Mouse (Mus musculus) ovary, postnatal 10 days (tissue): ENCODE results near the gene Dock1.
A peak's percentile ranks its signal among the peaks of the same experiment; 100 is the strongest.

Experiments
- DNase-seq: peaks from one replicate; pipeline ENCODE4 v3.0.0; 2022; ENCODE audit warnings: low spot score

The Dock1 gene

DNA sequence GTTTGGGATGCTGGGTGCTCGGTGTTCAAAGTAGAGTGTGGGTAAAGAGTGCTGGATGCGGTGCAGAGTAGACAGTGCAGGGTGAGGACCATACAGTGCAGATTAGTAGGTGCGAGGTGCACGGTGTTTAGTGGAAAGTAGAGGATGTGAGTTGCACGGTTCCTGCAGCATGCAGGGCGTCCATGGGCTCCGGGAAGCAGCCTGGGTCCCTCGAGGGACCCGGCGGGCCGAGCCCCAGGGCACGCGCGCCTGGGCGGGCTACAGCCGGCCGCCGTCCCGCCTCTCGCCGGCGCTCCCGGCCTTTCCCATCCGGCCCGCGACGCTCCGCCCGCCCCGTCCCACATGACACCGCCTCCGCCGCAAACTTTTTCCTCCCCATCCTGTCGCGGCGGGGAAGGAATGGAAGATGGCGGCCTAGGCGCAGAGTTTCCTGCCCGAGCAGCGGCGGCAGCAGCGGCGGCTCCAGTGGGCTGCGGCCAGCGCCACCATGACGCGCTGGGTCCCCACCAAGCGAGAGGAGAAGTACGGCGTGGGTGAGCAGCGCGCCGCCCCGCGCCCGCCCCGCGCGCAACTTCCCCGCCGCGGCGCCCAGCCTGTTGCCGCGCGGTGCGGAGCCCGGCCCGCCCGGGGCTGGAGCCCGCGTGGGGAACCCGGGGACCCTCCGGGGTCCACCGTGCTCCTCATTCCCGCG, at the start of gene Dock1:
TSS of gene Dock1 (plus strand) at position 343 of the 691 bp plus-strand sequence.
- DNase-seq, result peak; percentile 61

DNA sequence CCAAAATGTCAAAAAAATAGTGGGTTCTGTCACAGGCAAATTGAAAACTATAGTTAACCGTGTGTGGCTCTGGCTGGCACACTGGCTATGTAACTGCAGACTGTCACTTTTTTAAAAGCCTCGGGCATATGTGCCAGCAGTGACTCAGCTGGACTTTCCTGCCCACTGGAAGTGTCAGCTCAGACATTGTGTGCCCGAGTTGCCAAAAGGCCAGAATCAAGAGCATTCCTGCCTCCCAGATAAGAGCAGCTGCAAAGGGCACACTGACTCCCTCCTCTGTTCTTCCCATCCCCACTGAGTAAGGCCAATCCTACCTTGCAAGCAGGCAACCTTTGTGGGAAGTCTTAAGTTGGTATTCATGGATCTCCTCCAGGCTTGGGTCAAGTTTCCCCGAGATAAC, 42.5 kb upstream of the Dock1 start:
- no peak for DNase-seq

DNA sequence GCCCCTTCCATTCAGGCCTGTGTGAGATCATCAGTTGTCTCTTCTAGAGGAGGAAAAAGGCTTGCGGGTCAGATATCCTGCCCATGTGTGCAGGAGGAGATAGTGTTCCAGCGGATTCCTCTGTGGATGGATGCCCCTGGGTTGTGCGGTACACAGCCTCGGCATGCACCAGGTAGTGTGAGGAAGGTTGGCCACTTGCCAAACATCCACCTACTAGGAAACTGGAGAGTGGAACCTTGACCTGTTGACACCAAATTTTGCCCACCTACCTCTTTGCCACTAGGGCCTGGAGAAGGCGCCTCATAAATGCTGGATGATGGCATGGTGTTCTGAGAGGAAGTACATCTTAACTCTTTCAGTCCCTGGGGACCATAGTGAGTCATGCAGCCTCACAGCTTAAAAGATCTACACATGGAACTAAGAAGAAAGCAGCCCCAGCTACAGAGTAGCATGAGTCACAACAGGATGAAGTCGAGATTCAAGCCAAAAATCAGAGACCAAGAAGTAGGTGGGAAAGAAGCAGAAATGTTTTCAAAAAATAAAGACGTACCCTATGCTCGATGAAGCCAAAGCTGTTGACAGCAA, 20.1 kb upstream of the Dock1 start:
- no peak for DNase-seq

DNA sequence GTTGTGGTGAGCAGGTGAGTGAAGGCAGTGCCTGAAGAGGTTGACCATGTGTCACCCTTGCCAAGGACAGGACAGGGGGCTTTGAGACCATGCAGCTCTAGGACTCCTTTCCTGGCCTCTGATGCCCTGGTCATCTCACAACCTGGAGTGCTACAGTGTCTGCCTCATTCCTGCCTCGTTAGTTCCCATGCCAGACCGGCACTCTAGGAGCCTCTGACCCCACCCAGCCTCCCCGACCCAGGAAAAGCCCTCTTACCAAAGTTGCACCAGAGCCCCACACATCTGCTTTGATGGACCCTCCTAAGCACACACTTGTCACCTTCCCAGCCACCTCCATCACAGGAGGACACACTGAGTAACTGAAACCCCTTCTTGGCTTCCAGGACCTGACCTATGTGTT, 19.4 kb upstream of the Dock1 start:
- DNase-seq, result no peak

DNA sequence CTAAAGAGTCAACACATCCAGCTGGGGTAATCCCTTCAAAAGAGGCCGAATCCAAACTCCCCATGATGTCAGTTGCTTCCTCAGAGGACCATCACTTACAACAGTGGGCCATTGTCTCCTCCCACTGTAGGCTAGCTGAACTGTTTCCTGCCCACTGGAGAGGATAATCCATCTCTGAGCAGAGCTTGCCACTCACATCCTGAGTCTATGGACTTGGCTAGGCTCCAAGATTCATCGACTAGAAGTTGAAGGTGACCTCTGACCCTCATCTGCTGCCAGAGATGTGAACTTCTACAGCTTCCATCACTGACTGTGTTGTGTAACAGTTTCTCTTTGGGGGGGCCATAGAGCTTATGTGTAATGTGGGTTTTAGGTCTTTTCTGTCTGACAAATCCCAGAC, 7.2 kb upstream of the Dock1 start:
- DNase-seq, result no peak

DNA sequence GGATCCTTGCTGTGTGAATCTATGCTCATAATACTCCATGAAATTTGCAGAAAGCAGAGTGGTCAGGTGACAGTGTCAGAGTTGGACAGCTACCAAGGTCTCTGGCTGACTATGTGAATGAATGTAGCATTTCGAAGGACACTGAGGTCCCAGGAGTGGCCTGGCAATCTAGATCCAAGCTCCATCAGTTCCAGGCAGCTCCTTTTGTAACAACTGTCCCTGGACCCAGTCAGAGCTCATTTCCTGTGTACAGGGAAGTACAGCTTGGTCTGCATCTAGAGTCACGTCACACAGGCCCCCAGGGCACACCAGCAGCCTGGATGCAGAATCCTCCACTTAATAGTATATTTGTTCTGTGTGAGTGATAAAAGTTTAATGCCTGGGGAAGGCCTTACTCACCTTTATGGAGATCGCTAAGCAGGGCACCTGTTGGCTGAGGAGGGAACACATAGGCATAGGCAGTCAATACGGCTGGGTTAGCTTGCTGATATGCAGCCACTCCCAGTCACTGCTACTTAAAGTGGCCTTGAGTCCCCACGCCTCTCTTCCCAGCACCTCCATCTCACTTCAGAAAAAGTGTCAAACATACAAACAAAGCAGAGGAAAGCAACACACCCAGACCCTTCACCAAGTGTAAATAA, 4.7 kb upstream of the Dock1 start:
- no peak for DNase-seq

DNA sequence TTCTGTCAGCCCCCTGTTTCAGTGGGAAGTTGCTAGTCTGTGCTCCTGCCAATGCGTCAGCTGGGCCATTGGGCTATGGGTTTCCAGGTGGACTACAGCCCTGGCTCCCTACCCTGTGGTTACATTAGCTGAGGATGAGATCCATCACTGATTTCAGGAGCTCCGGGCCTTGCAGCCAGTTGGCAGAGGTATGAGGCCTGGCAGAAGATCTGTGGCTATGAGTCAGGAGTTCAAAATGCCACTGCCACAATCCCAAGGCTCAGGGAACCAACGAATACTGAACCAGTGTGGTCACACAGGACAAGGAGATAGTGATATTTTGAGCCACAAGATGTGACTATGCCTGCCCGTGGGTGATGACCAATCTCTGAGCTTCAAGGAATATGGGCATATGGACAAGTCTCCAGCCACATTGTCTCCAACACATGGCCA, 3.2 kb upstream of the Dock1 start:
- no peak for DNase-seq

DNA sequence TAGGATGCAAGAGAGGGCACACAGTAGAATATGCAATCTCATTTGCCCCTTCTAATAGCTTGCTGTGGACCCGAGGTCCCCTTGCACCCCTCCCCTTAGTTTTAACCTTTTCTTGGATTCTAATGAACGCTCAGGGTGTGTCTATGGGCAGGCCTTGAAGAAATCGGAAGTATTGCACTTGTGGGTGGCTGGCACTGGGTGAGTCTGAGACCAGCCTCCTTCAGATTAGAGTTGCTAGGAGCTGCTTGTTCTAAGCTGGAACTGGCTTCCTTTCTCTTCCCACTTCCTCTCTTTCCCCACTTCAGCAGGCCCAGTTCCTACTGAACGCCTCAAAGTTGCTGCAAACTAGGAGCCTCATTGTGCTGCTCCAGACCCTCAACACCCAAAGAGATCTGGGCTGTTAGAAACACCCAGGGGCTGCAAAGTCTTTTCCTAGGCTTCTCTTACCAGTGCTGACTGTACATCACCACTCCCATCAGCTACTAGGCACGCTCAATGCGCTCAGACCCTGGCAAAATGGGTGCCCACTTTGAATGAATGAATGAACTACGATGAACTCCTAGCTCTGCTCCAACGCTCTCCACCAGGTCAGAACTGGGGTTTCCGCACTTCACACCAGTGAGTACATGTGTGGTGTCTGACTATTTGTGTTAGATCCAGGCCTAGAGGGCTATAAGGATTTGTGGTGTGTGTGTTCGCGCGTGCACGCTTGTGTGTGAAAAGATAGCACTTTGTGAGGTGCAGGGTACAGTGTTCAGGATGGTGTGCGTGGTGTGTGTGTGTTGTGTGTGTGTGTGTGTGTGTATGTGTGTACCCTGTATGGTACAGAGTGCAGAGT, 761 bp upstream of the Dock1 start:
- no peak for DNase-seq

DNA sequence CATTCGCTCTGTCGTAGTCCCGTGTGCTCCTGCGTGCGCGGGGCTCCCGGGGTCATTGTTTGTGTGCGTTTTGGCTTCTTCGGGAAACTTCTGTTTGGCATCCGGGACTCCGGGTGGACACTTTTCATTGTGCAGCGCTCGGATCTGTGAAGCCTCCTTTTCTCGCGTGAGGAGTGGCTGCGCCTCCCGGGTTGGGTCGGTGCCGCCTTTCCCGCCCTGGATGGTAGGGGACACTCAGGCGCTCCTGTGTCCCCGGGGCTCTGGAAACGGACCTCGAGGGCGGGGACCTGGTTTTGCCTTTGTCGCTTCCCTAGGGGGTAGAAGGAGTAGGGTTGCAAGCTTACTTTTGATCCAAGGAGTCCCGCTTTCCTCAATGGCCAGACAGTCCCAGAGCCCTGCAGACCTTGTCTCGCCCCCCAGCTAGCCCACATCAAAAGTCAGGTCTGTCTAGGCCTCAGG, 578 bp downstream of the Dock1 start:
- DNase-seq, result peak; percentile 50

DNA sequence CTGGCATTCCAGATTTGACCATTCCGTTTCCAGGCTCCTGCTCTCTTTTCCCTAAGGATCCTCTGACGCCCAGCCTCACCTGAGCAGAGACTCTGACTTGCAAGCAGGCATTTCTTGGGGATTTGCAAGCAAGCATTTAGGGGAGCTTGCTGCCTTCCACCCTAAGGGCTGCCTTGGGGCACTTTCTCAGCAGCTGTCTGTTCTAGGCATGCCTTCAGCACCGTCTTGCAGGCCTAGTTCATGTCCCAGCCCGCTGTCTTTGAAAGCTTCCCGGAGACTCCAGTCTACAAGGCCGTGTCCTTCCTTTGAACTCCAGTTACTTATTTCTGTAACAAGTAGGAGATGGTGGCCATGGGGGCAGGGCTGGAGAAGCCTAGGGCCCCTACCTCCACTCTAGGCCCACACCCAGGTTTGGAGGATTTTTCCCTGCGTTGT, 1.0 kb downstream of the Dock1 start:
- no peak for DNase-seq

DNA sequence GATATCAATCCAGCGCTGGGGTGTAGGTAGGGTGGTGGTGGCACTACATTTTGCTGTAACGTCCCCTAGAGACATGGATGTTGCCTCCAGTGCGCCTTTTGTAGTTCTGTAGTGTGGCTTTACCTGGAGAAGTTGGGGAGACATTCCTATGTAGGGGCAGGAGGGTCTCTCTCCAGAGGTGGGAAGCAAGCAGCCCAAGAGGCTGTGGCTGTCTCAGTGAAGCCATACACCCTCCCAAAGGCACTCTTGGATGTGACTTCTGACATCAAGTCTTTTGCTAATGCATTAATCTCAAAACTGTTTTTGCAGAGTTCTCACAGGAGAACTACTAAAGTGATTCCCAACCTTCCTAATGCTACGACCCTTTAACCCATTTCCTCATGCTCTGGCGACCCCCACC, 2.7 kb downstream of the Dock1 start:
- DNase-seq, result no peak

DNA sequence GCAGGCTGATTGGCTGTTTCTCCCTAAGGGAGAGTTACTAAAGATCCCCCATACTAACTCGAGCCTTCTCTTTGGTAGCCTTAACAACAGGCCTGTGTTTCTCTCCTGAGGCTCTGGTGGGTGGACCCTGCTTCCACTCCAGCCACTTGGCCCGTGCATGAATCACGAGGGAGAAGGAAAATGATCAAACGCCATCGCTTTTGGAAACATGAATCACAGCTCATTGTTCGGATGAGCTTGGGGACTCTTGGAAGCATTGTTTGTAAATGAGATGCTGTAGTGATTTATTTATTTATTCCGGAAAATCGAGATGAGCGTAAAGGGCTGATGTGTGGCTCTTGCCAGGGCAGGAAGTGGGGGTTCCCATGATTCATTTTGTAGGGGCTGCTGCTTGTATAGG, 3.5 kb downstream of the Dock1 start:
- no peak for DNase-seq

DNA sequence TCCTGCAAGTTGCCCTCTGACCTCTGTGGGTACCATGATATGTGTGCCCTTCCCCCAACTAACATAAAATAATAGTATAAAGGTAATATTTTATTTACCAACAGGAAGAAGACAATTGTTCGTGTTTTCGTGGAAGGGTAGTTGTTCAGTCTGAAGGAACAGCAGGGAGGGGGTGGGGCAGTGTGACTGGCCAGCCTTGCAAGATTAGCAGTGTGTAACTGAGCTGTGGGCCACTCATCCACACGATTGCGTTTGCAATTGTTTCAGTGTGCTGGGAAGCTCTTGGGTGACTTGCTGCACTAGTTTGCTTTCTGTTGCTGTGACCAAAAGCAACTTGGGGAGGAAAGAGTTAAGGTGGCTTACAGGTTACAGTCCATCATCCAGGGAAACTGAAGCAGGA, 7.4 kb downstream of the Dock1 start:
- DNase-seq, result no peak

DNA sequence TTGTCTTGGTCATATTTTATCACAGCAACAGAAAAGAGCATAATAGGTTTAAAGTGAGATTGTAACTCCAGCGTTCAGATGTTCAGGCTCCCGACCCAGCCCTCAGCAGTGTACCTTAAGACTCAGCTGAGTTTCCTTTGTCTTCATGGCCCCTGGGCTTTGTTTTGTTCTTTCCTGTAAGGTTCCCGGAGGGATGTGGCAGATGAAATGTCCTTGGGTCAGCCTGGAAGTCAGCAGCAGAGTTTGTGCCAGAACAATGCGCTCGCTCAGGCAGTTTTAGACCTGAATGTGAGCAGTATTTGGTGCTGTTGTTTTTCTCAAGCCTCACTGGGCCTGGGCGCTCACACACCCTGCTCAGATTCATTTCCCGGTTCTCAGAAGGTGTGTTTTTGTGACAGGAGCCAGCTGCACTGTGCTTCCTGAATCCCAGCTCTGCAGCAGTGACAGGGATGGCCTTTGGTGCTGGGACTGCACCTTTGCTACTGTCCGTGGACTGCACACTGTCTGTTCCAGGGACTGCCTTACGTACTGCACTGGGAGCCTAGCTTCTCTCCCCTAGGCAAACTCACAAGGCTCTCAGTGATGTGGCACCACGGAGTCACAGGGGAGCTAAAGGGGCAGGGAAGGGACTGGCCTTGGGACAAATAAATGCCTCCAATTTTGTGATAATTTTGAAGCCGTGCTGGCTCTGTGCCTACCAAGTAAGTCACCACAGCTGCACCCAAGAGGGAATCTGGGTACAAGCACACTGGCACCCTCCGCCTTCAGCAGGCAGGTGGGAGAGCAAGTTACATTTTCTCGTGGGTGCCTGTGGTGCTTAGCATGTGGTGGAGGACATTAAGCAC, 9.1 kb downstream of the Dock1 start:
- no peak for DNase-seq

DNA sequence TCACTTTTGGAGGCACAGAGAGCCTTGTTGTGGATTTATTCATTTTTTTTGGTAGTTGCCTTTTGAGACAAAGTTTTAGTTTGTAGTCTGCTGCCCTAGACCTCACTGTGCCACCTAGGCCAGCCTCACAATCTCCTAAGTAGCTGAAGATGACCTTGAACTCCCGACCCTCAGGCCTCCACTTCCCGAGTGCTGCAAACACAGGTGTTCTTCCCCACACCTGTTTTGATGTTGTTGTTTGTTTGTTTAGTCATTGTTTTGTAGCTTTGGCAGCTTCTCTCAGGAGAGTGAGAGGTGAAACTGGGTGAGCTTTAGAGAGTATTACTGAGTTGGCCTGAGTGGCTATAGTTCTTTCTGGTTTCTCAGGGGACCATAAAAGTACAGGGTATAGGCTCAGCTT, 9.7 kb downstream of the Dock1 start:
- no peak for DNase-seq

DNA sequence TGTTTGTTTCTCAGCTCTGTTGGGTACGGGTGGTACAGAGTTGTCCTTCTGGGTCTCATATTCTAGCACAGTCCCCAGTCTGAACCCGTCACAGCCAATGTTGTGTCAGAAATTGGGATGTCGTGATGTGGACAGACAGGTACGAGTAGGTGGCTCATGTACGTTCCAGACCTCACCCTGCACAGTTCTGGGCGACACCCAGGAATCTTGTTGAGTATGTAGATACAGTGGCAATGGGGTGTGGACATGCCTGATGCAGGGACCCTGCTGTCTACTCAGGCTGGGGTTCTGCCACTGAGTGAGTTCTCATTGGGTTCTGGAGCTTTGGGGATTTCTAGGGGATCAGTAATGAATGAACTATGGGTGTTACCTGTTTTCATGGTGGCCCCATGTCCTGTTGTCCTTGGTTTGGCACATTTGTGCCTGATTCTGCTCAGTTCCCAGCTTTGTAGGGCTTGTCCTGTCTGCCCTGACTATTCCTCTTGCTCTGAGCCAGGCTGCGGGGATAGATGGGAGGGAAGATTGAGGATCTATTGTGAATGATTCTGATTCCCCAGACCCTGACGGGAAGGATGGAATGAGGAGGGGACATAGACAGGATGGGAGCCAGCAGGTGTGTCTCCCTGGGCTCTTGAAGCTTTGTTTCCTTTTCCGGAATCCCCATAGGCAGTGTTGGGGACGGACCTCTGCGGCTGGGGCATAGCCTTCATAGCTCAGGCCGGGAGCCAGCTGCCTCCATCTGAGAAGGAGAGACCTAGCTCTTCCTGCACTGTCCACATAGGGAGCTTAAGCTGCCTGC, 11.5 kb downstream of the Dock1 start:
- DNase-seq, result no peak

DNA sequence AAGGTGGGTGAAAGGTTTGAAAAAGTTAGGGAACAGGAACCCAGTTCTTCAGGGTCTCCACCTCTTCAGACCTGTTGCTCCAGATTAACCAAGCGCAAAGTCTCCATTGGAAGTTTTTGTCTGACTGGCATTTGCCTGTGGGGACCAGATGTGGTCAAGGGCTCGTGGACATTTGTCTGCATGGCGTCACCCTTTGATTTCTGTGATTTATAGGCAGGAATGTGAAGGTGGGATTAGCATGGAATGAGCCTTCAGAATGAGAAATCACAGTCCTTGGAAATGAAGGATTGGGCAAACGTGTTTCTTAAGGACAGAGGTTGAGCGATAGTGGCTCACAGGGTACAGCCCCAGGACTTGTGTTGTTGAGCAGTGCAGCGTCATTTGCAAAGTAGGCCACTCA, 17.9 kb downstream of the Dock1 start:
- DNase-seq, result no peak

DNA sequence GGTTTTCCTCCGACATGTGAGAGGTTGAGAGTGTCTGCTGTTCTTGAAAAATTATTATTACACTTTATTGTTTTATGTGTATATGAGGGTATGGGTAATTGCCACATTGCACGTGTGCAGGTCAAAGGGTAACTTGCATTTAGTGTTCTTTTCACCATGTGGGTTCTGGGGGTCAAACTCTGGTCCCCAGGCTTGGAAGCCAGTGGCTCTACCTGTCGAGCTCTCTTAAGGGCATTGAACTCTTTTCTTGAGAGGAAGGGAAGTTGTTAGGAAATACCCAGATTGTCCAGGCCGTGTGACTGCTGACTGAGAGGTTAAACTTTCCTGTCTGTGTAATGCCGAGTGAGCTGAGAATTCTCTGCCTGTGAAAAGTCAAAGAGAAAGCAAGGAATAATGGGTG, 19.7 kb downstream of the Dock1 start:
- DNase-seq, result no peak

DNA sequence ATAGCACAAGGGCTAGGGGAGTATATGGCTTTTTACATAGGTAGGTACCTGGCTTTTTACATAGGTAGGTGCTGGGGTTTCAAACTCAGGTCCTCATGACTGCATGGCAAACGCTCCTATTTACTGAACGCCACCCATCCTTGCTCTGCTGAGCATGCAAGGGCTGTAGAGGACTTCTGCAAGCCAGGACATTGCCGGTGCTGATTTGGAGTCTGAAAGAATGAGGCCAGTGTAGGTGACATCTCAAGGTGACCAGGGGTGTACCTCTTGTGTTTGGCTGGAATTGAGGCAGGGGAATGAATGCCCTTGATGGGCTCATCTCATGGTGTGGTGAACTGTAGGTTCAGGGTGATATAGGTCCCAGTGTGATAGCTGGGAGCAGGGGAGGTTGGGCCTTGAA, 20.4 kb downstream of the Dock1 start:
- DNase-seq, result no peak

DNA sequence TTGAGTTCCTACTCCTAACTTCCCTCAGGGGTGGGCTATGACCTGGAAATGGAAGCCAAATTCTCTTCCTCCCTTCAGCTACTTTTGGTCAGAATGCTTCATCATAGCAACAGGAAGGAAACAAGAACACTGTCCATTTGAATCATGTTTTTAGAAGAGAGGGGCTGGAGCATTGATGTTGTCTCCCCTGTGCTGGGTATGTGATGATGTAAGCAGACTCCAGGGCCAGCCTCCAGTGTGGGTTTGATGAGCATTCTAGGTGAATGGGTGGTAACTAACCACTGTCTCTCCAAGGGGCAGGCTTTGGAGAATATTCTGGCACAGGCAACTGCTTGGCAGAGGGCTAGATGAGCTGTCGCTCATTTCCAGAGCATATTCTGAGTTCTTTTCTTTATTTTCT, 22.9 kb downstream of the Dock1 start:
- DNase-seq, result no peak

DNA sequence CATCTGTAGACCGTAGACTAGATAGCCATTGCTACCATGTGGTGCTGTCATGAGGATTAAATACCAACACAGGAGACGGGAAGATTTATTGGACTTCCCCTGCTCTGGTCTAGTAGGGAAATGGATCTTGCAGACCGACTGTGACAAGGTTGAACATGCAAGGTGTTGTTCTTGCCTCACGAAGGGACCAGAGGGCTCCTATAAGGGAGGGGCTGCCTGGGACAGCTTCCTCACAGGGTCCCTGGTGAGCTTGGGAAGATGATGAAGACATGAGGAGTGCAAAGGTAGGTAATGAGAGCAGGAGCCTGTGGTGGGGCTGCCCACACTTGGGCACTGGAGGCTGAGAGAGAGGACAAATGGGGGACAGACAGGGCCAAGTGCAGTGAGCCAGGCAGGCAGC, 25.0 kb downstream of the Dock1 start:
- no peak for DNase-seq
